Mouse (Mus musculus) ovary, postnatal 14 days (tissue): ENCODE measurements around the gene Ugt1a6b.
A peak's percentile ranks its signal among the peaks of the same experiment; 100 is the strongest.

Experiments used
- DNase-seq: peaks from one replicate; pipeline ENCODE4 v3.0.0; 2022; ENCODE audit warnings: low spot score

Gene Ugt1a6b

GRCm38 (mm10) chr1:88262255-88262654 lies 159.2 kb downstream of the Ugt1a6b start:
- peak; percentile 80 for DNase-seq

GRCm38 (mm10) chr1:88262961-88263360 lies 159.9 kb downstream of the Ugt1a6b start:
- DNase-seq, result no peak

GRCm38 (mm10) chr1:88263778-88264177 lies 160.7 kb downstream of the Ugt1a6b start:
- DNase-seq, result no peak

GRCm38 (mm10) chr1:88264237-88264868 lies 161.3 kb downstream of the Ugt1a6b start:
- no peak for DNase-seq

GRCm38 (mm10) chr1:88264869-88265240 lies 161.8 kb downstream of the Ugt1a6b start:
- DNase-seq, result no peak

- no peak for DNase-seq
Observed at GRCm38 (mm10) chr1:88266123-88266522, 163.1 kb downstream of the Ugt1a6b start.

- no peak for DNase-seq
Observed at GRCm38 (mm10) chr1:88267489-88267888, 164.4 kb downstream of the Ugt1a6b start.

GRCm38 (mm10) chr1:88268070-88268469 lies 165.0 kb downstream of the Ugt1a6b start:
- DNase-seq, result no peak
